9 mouse cellular contexts compared by ENCODE assay signal in the genomic region with DNA sequence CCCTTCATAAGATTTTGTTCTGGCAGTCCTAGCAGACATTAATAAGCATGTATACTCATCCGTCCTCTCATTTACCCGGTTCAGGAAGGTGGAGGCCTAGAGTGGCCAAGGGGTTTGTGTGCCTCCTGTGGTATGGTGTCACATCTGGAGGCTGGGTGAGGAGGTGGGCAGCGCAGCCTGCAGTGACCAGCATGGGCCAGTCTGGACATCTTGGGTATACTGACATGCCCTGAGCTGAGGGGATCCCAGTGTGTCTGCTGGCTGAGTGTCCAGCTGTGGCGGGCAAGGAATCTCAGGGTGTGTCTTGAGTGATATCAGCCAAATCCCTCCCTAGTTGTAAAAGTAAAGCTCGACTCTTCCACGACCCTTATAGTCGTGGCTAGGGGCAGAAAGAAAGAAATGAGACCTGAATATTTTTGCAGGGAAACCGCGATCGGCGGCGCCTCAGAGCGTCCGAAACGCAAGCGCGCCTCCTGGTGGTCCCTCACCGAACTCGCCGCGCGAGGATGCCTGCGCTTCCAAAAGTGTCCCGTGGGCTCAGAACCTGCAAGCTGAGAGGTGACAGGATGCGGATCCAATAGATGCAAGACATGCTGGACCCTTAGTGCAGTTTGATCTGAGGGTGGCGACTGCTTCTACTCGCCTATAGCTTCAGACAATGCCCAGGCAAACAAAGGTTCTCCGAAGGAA. TPM values are rescaled to one million over a fixed set of nuclear protein-coding genes. Genes with fewer than 3 reads are reported as not detected.
DNase-seq lines count a peak whose midpoint lies in the region; ATAC-seq and TF ChIP-seq lines count a peak whose summit lies in the region.
"Had no signal": no experiment of that assay in that cellular context is flagged by ENCODE, and none has a peak within 500 bp of the region (broad histone marks: within the 10 kb centered on the region; RNA-seq: fewer than 3 reads in every experiment).

No protein-coding gene starts in this region.

- no peaks in the 10 kb centered on the region for H3K36me3 ChIP-seq in kidney, embryonic 16.5 days (ENCODE audit: insufficient read depth, low read length)
- H3K36me3 ChIP-seq in lung, embryonic 15.5 days: no peaks in the 10 kb centered on the region
- H3K36me3 ChIP-seq in neural tube, embryonic 15.5 days: no peaks in the 10 kb centered on the region

- H3K27me3 ChIP-seq in kidney, embryonic 16.5 days (ENCODE audit: insufficient read depth, low read length): peaks cover 4% of the 10 kb centered on the region; the same call in 1 of the 2 replicates
- no peaks in the 10 kb centered on the region for H3K27me3 ChIP-seq in lung, embryonic 15.5 days
- no peaks in the 10 kb centered on the region for H3K27me3 ChIP-seq in neural tube, embryonic 15.5 days (replicated peaks)

- H3K9ac ChIP-seq in kidney, embryonic 16.5 days (replicated peaks; ENCODE audit: low read length): peak overlapping the region; percentile 13; the same call in 1 of the 2 replicates
- no peak overlapping the region for H3K9ac ChIP-seq in lung, embryonic 15.5 days
- H3K9ac ChIP-seq in neural tube, embryonic 15.5 days (replicated peaks): no peak overlapping the region

- H3K9me3 ChIP-seq in kidney, embryonic 16.5 days (ENCODE audit: low read length): peaks cover 4% of the 10 kb centered on the region; the same call in 1 of the 2 replicates
- no peaks in the 10 kb centered on the region for H3K9me3 ChIP-seq in lung, embryonic 15.5 days
- no peaks in the 10 kb centered on the region for H3K9me3 ChIP-seq in neural tube, embryonic 15.5 days (replicated peaks)

- H3K4me2 ChIP-seq in kidney, embryonic 16.5 days (replicated peaks; ENCODE audit: low read depth, low read length): peak overlapping the region; percentile 44
- no peak overlapping the region for H3K4me2 ChIP-seq in lung, embryonic 15.5 days
- peak overlapping the region; percentile 44 for H3K4me2 ChIP-seq in neural tube, embryonic 15.5 days

- H3K4me1 ChIP-seq in cortical plate, adult 2 months (ENCODE audit: control insufficient read depth, insufficient read depth, low read length): peaks cover 2% of the 10 kb centered on the region; the same call in 1 of the 2 replicates
- H3K4me1 ChIP-seq in kidney, embryonic 16.5 days (ENCODE audit: insufficient read depth, low read length): peaks cover 4% of the 10 kb centered on the region; the same call in 1 of the 2 replicates
- peaks cover 2% of the 10 kb centered on the region for H3K4me1 ChIP-seq in lung, embryonic 15.5 days
- no peaks in the 10 kb centered on the region; the same call in 1 of the 2 replicates for H3K4me1 ChIP-seq in neural tube, embryonic 15.5 days

- ATAC-seq in granulocyte monocyte progenitor cell, adult 5-6 weeks (replicated peaks; ENCODE audit: poor library complexity, severe bottlenecking): peak; percentile 78
- peak; percentile 47 for ATAC-seq in kidney, embryonic 16.5 days (ENCODE audit: low FRiP score, low TSS enrichment)
- ATAC-seq in lung, embryonic 15.5 days (ENCODE audit: borderline replicate concordance, extremely low read depth, low FRiP score, low TSS enrichment): peak; percentile 52; the same call in 1 of the 2 replicates
- 0 out of 2 replicates have a peak, but pooled peaks have one; percentile 48 for ATAC-seq in neural tube, embryonic 15.5 days (ENCODE audit: low FRiP score)

- TF ChIP-seq CTCF in cortical plate, adult 2 months (IDR thresholded peaks at IDR 0.05; ENCODE audit: extremely low read depth, insufficient read depth, low read length): peak; percentile 73

- H3K27ac ChIP-seq in cortical plate, adult 2 months (ENCODE audit: insufficient read depth, low read length): no peak overlapping the region
- H3K27ac ChIP-seq in kidney, embryonic 16.5 days (ENCODE audit: low read length): no peak overlapping the region
- no peak overlapping the region for H3K27ac ChIP-seq in lung, embryonic 15.5 days
- no peak overlapping the region for H3K27ac ChIP-seq in neural tube, embryonic 15.5 days (replicated peaks)
- H3K27ac ChIP-seq: macrophage had no signal

- 10% methylated on average over 28 of the region's 28 CpGs for WGBS in kidney, embryonic 16.5 days
- WGBS in lung, embryonic 15.5 days: 10% methylated on average over 28 of the region's 28 CpGs
- 10% methylated on average over 28 of the region's 28 CpGs for WGBS in neural tube, embryonic 15.5 days

- peak; percentile 44 to 66 for DNase-seq in adrenal gland, adult 18-20 months (ENCODE audit: low spot score in 2 of 2)
- no peak for DNase-seq in adrenal gland, adult 8-10 months
- peak; percentile 49 for DNase-seq in NIH3T3 (ENCODE audit: low read depth)

- no peak overlapping the region for H3K4me3 ChIP-seq in cortical plate, adult 2 months (ENCODE audit: insufficient read depth, low read length)
- peak overlapping the region; percentile 21; the same call in 1 of the 2 replicates for H3K4me3 ChIP-seq in kidney, embryonic 16.5 days (ENCODE audit: low read length)
- no peak overlapping the region for H3K4me3 ChIP-seq in lung, embryonic 15.5 days
- H3K4me3 ChIP-seq in neural tube, embryonic 15.5 days (replicated peaks): 0 out of 2 replicates have a peak overlapping the region, but pooled peaks have one; percentile 6

- no peak for TF ChIP-seq POLR2A in cortical plate, adult 2 months (IDR thresholded peaks at IDR 0.05; ENCODE audit: extremely low read depth, insufficient read depth, low read length)

RNA-seq across cellular contexts. Expression of a gene that starts 8.0 kb away (rescaled TPM):
- 10 to 100 TPM; 24.2 to 27.4 TPM for total RNA-seq in adrenal gland, adult 18-20 months (2021)
- total RNA-seq in adrenal gland, adult 8-10 months (2022): 10 to 100 TPM; 27.1 to 39.7 (median 31.2) TPM
- polyA plus RNA-seq in cortical plate, adult 2 months (2012; rRNA removed): 34.9 and 37.6 TPM in 2 replicates
- 13.3 and 20.9 TPM in 2 replicates for total RNA-seq in granulocyte monocyte progenitor cell, adult 5-6 weeks (2014; fragmentation: Nextera tagmentation)
- 16.6 and 20.8 TPM in 2 replicates for total RNA-seq in granulocyte monocyte progenitor cell, adult 5-6 weeks (2017)
- polyA plus RNA-seq in kidney, embryonic 16.5 days (2015; fragmentation: Nextera tagmentation; extraction: Ambion mirVana): 31.4 and 33.7 TPM in 2 replicates
- polyA plus RNA-seq in lung, embryonic 15.5 days (2015; fragmentation: Nextera tagmentation; extraction: Ambion mirVana): 25.8 and 27.9 TPM in 2 replicates
- 32.6 and 32.8 TPM in 2 replicates for polyA plus RNA-seq in neural tube, embryonic 15.5 days (2015; fragmentation: Nextera tagmentation; extraction: Ambion mirVana)

RNA-seq across cellular contexts. Expression of a gene that starts 10.5 kb away (rescaled TPM):
- under 1 TPM in 1 of 2 experiments, not detected in 1; 0.36 TPM for total RNA-seq in adrenal gland, adult 18-20 months (2021)
- under 1 TPM in 3 of 4 experiments, not detected in 1; 0.31 to 0.46 (median 0.32) TPM for total RNA-seq in adrenal gland, adult 8-10 months (2022)
- not detected in 2 replicates for polyA plus RNA-seq in cortical plate, adult 2 months (2012; rRNA removed)
- total RNA-seq in granulocyte monocyte progenitor cell, adult 5-6 weeks (2014; fragmentation: Nextera tagmentation): not detected in 2 replicates
- total RNA-seq in granulocyte monocyte progenitor cell, adult 5-6 weeks (2017): 0.09 TPM in 1 of 2 replicates, not detected in the other
- 2.9 and 3.1 TPM in 2 replicates for polyA plus RNA-seq in kidney, embryonic 16.5 days (2015; fragmentation: Nextera tagmentation; extraction: Ambion mirVana)
- polyA plus RNA-seq in lung, embryonic 15.5 days (2015; fragmentation: Nextera tagmentation; extraction: Ambion mirVana): not detected in 2 replicates
- 5.4 and 7.8 TPM in 2 replicates for polyA plus RNA-seq in neural tube, embryonic 15.5 days (2015; fragmentation: Nextera tagmentation; extraction: Ambion mirVana)
- polyA plus RNA-seq: macrophage had no signal

RNA-seq across cellular contexts. Expression of a gene that starts 32.9 kb away (rescaled TPM):
- 100 to 1,000 TPM; 140 to 149 TPM for total RNA-seq in adrenal gland, adult 18-20 months (2021)
- 100 to 1,000 TPM; 177 to 201 (median 190) TPM for total RNA-seq in adrenal gland, adult 8-10 months (2022)
- 27.7 and 28.2 TPM in 2 replicates for polyA plus RNA-seq in cortical plate, adult 2 months (2012; rRNA removed)
- 6.0 and 10.6 TPM in 2 replicates for total RNA-seq in granulocyte monocyte progenitor cell, adult 5-6 weeks (2014; fragmentation: Nextera tagmentation)
- total RNA-seq in granulocyte monocyte progenitor cell, adult 5-6 weeks (2017): 6.2 and 8.9 TPM in 2 replicates
- 185 and 234 TPM in 2 replicates for polyA plus RNA-seq in kidney, embryonic 16.5 days (2015; fragmentation: Nextera tagmentation; extraction: Ambion mirVana)
- 127 and 134 TPM in 2 replicates for polyA plus RNA-seq in lung, embryonic 15.5 days (2015; fragmentation: Nextera tagmentation; extraction: Ambion mirVana)
- polyA plus RNA-seq in neural tube, embryonic 15.5 days (2015; fragmentation: Nextera tagmentation; extraction: Ambion mirVana): 19.2 and 27.4 TPM in 2 replicates

RNA-seq across cellular contexts. Expression of a gene that starts 59.7 kb away (rescaled TPM):
- not detected for total RNA-seq in adrenal gland, adult 18-20 months (2021)
- not detected for total RNA-seq in adrenal gland, adult 8-10 months (2022)
- polyA plus RNA-seq in cortical plate, adult 2 months (2012; rRNA removed): not detected in 2 replicates
- not detected in 2 replicates for total RNA-seq in granulocyte monocyte progenitor cell, adult 5-6 weeks (2014; fragmentation: Nextera tagmentation)
- not detected in 2 replicates for total RNA-seq in granulocyte monocyte progenitor cell, adult 5-6 weeks (2017)
- 0.05 TPM in 1 of 2 replicates, not detected in the other for polyA plus RNA-seq in kidney, embryonic 16.5 days (2015; fragmentation: Nextera tagmentation; extraction: Ambion mirVana)
- polyA plus RNA-seq in lung, embryonic 15.5 days (2015; fragmentation: Nextera tagmentation; extraction: Ambion mirVana): not detected in 2 replicates
- not detected in 2 replicates for polyA plus RNA-seq in neural tube, embryonic 15.5 days (2015; fragmentation: Nextera tagmentation; extraction: Ambion mirVana)
- polyA plus RNA-seq: macrophage had no signal

Comparison
In these comparisons a context has a peak if more than half of its experiments do, and no peak if none do; other contexts are left out.
1. H3K4me3 ChIP-seq: peak in kidney, embryonic 16.5 days (single experiment) and neural tube, embryonic 15.5 days (single experiment); none in cortical plate, adult 2 months (single experiment) and lung, embryonic 15.5 days (single experiment).
2. Peak in every context shown above with its lines, with median percentiles within 50 percentile points of each other: ATAC-seq.